Mouse (Mus musculus) spleen, adult 2 months (tissue): Measurements from ENCODE around the gene Chgb.

ENCODE experiments used
- CTCF ChIP-seq: fragments of 200-500 bp; IDR thresholded peaks from 2 replicates; pipeline ENCODE4 v1.5.1; 2011; ENCODE audit warnings: mild to moderate bottlenecking, inconsistent platforms; ENCODE audit not compliant: insufficient read depth, insufficient read length, insufficient replicate concordance; ENCODE audit errors: extremely low read depth
- POLR2A ChIP-seq: fragments of 200-500 bp; IDR thresholded peaks from 2 replicates; pipeline ENCODE4 v1.6.1; 2011; ENCODE audit warnings: low read depth, low read length, inconsistent platforms

DNA sequence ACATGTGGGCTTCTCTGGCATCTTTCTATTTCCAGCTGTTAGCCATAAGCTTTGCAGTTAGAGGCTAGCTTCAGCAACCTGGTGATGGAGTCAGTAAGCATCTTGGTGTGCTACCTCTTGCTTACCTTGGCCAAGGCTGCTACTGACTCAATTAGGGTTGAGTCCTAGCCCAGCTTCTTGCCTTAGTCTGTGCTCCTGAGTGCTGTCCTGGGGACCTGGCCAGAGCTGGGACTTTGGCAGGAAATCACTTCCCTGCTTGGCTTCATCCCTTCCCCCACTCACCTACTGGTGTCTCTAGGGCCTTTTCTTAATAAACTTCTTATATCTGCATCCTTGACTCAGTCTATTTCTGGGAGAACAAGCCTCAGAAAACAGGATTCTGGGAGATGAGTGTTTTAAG lies 30.4 kb upstream of the Chgb start:
- TF ChIP-seq CTCF = no peak
- no peak for TF ChIP-seq POLR2A
